Mouse (Mus musculus): ENCODE data around the gene Cx3cr1. TPM values are rescaled to one million over a fixed set of nuclear protein-coding genes. Genes with fewer than 3 reads are reported as not detected.

Cx3cr1 gene
- polyA plus RNA-seq, 1 experiment = 7.5 TPM

GRCm38 (mm10) chr9:119852347-119853030 lies 217.2 kb downstream of the Cx3cr1 start:
- no peak for TF ChIP-seq CTCF (IDR thresholded peaks at IDR 0.05; ENCODE audit: borderline replicate concordance, control insufficient read depth, extremely low read depth, insufficient read depth, low read length, poor library complexity)
- TF ChIP-seq POLR2A (IDR thresholded peaks at IDR 0.05; ENCODE audit: control insufficient read depth, extremely low read depth, insufficient read depth, low read length, poor library complexity) = no peak
- 83% methylated on average over 10 of the region's 10 CpGs for WGBS
- Histone ChIP-seq H3K4me3 (ENCODE audit: control insufficient read depth, insufficient read depth, low read length) (no peak overlapping the region), H3K36me3 (ENCODE audit: control insufficient read depth, insufficient read depth, low read length) (no peaks in the 10 kb centered on the region), H3K4me1 (replicated peaks; ENCODE audit: control insufficient read depth, insufficient read depth, low read length) (no peaks in the 10 kb centered on the region), H3K27me3 (ENCODE audit: control insufficient read depth, insufficient read depth, low read length) (no peaks in the 10 kb centered on the region), H3K27ac (ENCODE audit: control insufficient read depth, insufficient read depth, low read length) (no peak overlapping the region)
- no peak for DNase-seq

Other genes starting within 250 kb of the Cx3cr1 start
- gene Scn11a, start 244.4 kb downstream of the Cx3cr1 start, polyA plus RNA-seq (2012; rRNA removed) = 0.04 TPM in 1 of 2 replicates, not detected in the other
- gene Wdr48, start 175.0 kb downstream of the Cx3cr1 start, polyA plus RNA-seq (2012; rRNA removed) = 78.9 and 90.5 TPM in 2 replicates
- 10.8 and 11.0 TPM in 2 replicates for gene Gorasp1, start 132.3 kb downstream of the Cx3cr1 start, polyA plus RNA-seq (2012; rRNA removed)
- 0.18 and 0.29 TPM in 2 replicates for gene Ttc21a, start 132.3 kb downstream of the Cx3cr1 start, polyA plus RNA-seq (2012; rRNA removed)
- gene Csrnp1, start 85.2 kb downstream of the Cx3cr1 start, polyA plus RNA-seq (2012; rRNA removed) = 283 and 325 TPM in 2 replicates
- gene Xirp1, start 46.3 kb downstream of the Cx3cr1 start, polyA plus RNA-seq (2012; rRNA removed) = 0.24 and 2.3 TPM in 2 replicates
- gene Ccr8, start 22.2 kb upstream of the Cx3cr1 start, polyA plus RNA-seq (2012; rRNA removed) = 19.2 and 21.0 TPM in 2 replicates
- gene Slc25a38, start 40.5 kb upstream of the Cx3cr1 start, polyA plus RNA-seq (2012; rRNA removed) = 67.8 and 79.9 TPM in 2 replicates
- 5,416 and 5,545 TPM in 2 replicates for gene Rpsa, start 57.8 kb upstream of the Cx3cr1 start, polyA plus RNA-seq (2012; rRNA removed)
- gene Mobp, start 79.8 kb upstream of the Cx3cr1 start, polyA plus RNA-seq (2012; rRNA removed) = 0.48 TPM in 1 of 2 replicates, not detected in the other
- 0.31 and 1.5 TPM in 2 replicates for gene Myrip, start 231.6 kb upstream of the Cx3cr1 start, polyA plus RNA-seq (2012; rRNA removed)